Mouse (Mus musculus) ovary, adult 18-20 months (tissue): ENCODE results near the gene Slc10a7.

Source experiments
- DNase-seq: peaks from one replicate; pipeline ENCODE4 v3.0.0; 2022; ENCODE audit warnings: low spot score, mixed read lengths

Gene Slc10a7

GRCm38 (mm10) chr8:78738304-78738703, 229.2 kb downstream of the Slc10a7 start:
- DNase-seq, result no peak

DNA sequence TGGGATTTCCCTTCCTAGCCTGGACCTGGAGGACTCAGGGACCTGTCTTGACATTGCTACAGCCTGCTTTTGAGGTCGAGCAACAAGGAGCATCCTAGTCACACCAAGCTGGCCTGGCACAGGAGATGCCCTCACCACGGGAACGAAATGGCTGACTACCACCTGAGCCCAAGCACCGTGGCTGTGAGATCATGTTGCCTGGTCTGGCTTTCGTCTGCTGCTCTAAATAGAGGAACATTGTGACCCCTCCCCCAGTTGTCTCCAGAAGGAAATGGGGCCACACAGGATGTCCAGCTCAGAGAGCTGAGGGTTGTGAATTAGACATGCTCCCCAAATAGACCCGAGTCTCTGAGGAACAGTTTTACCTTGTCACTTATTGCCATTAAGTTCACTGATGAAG, 231.8 kb downstream of the Slc10a7 start:
- no peak for DNase-seq

GRCm38 (mm10) chr8:78741496-78741895, 232.3 kb downstream of the Slc10a7 start:
- DNase-seq, result no peak

GRCm38 (mm10) chr8:78741965-78742364, 232.8 kb downstream of the Slc10a7 start:
- DNase-seq, result no peak

- peak; percentile 92 for DNase-seq
Measured at GRCm38 (mm10) chr8:78742453-78742852, 233.3 kb downstream of the Slc10a7 start.

DNA sequence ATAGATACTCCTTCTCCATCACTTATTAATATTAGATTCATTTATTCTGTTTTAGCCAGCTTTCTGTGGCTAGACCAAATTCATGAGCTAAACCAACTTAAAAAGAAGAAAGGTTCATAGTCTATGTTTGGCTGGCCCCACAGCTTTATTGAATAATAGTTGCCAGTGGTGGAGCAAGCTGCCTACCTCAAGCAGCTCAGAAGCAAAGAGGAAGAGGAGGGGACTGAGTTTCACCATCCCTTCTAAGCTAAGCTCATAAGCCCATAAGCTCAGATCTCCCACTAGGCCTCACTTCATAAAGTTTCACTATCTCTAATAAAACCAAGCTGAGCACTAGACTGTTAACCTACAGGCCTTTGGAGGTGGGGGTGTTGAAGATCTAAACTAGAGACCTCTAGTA, 237.9 kb downstream of the Slc10a7 start:
- no peak for DNase-seq

GRCm38 (mm10) chr8:78748701-78749100, 239.6 kb downstream of the Slc10a7 start:
- DNase-seq, result no peak

- no peak for DNase-seq
Measured at GRCm38 (mm10) chr8:78749861-78750825, 241.0 kb downstream of the Slc10a7 start.

GRCm38 (mm10) chr8:78751151-78751550, 242.0 kb downstream of the Slc10a7 start:
- DNase-seq, result no peak

DNA sequence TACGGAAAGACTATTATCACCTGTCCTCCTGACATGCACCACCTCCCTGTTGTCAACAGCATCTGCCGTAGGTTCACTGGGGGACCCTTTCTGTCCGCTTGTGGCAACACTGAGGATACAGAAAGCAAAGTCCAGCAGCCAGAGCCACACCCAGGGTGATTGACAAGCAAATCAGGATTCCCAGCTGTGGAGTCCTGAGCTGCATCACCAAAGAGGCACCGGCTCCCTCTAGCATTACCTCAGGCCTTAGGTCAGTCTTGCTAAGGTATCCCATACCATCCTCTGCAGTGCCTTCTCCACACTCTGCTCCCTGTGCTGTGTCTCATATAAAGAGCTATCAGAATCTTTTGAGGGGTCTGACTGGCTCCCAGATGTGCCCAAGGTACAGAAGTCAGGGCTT, 245.8 kb downstream of the Slc10a7 start:
- DNase-seq, result no peak

DNA sequence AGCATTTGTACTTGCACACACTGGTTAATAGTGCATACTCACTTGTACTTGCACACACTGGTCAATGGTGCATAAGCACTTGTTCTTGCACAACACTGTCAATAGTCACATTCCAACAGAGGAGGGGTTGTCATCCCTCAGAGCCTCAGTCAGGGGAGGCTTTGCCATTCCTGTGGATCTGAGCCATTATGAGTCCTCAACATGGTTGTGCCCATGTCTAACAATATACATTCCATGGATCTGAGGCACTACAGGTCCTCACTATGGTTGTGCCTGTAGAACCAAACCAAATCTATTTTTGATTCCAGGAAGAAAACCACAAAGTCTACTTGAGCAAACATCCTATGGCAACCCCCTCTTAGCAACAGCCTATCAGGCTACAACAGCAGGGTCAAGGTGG, 250.0 kb downstream of the Slc10a7 start:
- DNase-seq, result no peak

DNA sequence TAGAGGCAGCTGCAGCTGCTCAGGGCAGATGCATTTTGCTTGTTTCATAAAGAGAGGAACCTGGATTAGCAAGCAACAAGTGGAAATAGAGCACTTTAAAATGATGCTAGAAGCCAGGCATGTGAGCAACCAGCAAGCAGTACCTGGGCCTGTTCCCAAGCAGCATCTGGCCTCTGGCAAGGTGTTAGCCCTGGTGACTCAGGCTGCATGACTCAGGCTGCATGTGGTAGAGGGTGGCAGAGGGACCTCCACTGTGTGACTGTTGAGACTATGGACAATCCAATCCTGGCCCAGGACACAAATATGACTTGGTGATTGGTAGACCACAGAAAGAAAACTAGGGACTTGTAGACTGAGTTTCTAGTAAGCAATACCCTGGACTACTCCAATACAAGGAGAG, 255.8 kb downstream of the Slc10a7 start:
- no peak for DNase-seq

DNA sequence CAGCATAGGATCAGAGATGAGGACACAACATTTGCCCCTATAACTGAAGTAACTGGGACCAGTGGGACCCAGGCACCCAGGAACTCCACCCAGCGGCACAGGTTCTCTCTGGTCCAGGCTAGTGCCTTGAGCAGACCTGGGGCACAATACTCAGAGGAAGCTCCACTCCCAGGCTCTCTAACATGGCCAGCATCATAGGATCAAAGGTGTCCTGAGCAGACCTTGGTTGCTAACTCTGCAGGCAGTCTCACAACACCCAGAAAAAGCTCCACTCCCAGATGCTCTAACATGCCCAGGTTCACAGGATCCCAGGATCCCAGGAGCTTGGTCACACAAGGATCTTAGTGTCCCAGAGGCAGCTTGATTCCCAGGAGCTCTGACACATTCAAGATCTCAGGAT, 256.4 kb downstream of the Slc10a7 start:
- no peak for DNase-seq

GRCm38 (mm10) chr8:78770584-78770983, 261.4 kb downstream of the Slc10a7 start:
- no peak for DNase-seq

DNA sequence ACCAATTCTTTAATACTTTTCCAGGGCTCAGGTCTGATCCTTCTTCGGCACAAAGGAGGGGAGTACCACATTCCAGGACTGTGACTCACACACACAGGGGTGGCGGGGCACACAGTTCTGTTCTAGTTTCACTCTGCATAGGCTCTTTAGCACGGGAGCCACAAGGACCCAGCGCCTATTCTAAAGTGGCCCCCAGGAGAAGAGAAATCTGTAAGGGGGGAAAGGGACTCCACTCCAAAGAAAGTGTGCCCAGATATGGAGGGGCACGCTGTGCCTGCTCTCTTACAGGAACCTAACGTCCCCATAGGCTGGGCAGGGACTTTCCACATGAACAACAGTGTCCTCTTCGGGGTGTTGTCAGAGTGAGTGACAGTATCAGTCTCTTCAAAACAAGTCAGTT, 262.1 kb downstream of the Slc10a7 start:
- DNase-seq, result no peak

DNA sequence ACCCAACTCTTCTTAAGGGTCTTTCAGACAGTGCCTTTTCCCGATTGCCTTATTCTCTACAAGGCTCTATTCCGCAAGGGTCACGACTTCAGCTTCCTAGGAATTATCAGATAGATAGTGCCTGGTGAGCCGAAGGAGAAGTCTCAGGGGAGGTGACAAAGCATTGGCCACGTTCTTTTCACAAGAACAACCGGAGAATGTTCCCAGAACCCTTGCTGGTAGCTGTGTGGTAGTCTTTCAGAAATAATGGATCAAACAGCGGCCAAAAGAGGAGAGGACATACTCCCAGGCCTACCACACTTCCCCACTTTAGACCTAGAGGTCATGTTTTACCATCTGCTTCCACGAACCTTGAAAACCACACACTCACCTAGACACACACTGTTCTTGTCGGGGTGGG, 267.7 kb downstream of the Slc10a7 start:
- DNase-seq, result no peak
